Mouse (Mus musculus): ENCODE measurements around the gene Tbc1d10a. TPM values are rescaled to one million over a fixed set of nuclear protein-coding genes. Genes with fewer than 3 reads are reported as not detected.

Tbc1d10a gene
- 32.3 and 34.2 TPM in 2 replicates for polyA plus RNA-seq (2015; fragmentation: Nextera tagmentation; extraction: Ambion mirVana)

DNA sequence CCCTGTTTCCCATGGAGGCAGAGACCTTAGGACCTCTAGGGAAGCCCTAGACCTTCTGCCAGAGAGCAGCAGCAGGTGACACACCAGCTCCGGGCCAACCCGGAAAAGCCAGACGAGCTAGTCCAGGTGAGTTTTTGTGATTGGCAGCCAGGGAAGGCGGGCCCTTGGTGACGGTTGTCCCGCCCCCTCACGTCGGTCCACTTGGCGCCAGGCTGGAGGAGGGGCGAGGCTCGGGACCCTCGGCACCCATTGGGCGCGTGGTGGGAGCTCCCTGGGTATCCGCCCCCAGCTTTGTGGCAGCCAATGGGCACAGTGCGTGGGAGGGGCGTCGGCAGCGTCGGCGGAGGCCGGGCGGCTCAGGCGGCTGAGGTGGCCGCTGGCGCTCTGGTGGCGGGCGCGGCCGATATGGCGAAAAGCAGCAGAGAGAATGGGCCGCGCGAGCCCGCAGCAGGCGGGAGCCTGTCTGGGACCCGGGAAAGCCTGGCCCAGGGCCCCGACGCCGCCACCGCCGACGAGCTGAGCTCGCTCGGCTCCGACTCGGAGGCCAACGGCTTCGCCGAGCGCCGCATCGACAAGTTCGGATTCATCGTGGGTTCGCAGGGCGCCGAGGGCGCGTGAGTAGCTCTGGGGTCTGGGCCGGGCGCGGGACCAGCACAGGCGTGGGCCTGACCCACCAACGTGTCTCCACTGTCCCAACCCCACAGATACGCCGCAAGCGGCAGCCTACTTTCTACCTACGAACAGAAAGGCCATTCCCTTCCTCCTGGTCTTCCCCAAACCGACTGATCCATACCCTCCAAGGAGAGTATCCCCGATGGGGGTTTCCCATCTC, at the start of gene Tbc1d10a:
TSS of gene Tbc1d10a (plus strand) at position 304 of the 832 bp plus-strand sequence.
- under 1% methylated on average over 71 of the region's 71 CpGs for WGBS
- H3K27ac ChIP-seq, result peak within 1 kb of the TSS; percentile 32; the same call in 1 of the 2 replicates

DNA sequence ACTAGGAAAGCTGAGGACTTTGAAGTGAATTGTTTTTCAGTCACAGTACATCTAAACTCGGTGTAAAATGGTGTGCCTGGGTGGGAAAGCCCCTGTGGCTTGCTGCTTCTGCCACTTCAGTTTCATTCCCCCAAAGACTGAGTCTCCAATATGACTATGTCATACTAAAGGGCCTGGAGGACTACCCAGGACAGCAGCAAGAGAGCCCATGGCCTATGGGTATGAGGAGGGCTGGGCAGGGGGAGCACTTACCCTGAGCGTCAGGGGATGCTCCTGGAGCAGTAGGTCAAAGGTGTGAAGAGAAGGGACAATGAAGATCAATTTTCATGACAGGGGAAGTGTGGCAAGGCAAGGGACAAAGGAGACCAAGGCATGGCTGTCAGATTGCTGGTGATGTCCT, 47.6 kb upstream of the Tbc1d10a start:
- peaks cover 54% of the 10 kb centered on the region for H3K36me3 ChIP-seq
- no peak overlapping the region for H3K4me3 ChIP-seq
- no peaks in the 10 kb centered on the region for H3K9me3 ChIP-seq
- 68% methylated on average over 2 of the region's 2 CpGs for WGBS
- H3K9ac ChIP-seq, result no peak overlapping the region
- no peak for ATAC-seq (ENCODE audit: borderline replicate concordance, extremely low read depth, low FRiP score, low TSS enrichment)
- no peak overlapping the region for H3K27ac ChIP-seq
- no peak overlapping the region for H3K4me2 ChIP-seq
- no peaks in the 10 kb centered on the region for H3K27me3 ChIP-seq
- H3K4me1 ChIP-seq, result peaks cover 15% of the 10 kb centered on the region

More for the DNA sequence above, at the start of gene Tbc1d10a:
- H3K36me3 ChIP-seq, result peaks cover 9% of the 10 kb centered on the region
- H3K9ac ChIP-seq, result peak within 1 kb of the TSS; percentile 83
- H3K4me2 ChIP-seq, result peak within 1 kb of the TSS; percentile 80
- H3K4me1 ChIP-seq, result peaks cover 15% of the 10 kb centered on the region
- peak within 1 kb of the TSS; percentile 67 for H3K4me3 ChIP-seq
- ATAC-seq (ENCODE audit: borderline replicate concordance, extremely low read depth, low FRiP score, low TSS enrichment), result peak; percentile 99
- no peaks in the 10 kb centered on the region for H3K9me3 ChIP-seq
- no peaks in the 10 kb centered on the region for H3K27me3 ChIP-seq

DNA sequence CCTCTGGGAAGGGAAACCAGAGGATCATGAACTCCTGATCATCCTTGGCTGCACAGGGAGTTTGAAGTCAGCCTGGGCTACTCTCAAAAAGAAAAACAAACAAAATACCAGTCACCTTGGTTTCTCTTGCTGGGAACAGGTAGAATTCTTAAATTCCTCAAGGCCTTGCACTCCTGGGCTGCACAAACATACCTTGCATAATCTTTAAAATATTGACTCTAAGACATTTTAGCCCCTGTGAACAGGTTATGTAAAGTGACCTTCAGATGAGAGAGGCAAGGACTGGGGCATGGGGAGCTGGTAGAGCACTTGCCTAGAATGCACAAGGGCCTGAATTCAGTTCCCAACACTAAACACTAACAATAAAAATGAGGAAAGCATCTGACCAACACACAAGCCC, 45.1 kb upstream of the Tbc1d10a start:
- no peak for ATAC-seq (ENCODE audit: borderline replicate concordance, extremely low read depth, low FRiP score, low TSS enrichment)
- peaks cover 58% of the 10 kb centered on the region for H3K36me3 ChIP-seq

GRCm38 (mm10) chr11:4142352-4142751, 44.2 kb upstream of the Tbc1d10a start:
- Histone ChIP-seq H3K9me3 (no peaks in the 10 kb centered on the region), H3K27me3 (no peaks in the 10 kb centered on the region), H3K9ac (no peak overlapping the region), H3K36me3 (peaks cover 58% of the 10 kb centered on the region), H3K4me1 (0 out of 2 replicates have a peak, but pooled peaks cover 6% of the 10 kb centered on the region), H3K27ac (peak overlapping the region; percentile 63), H3K4me3 (no peak overlapping the region), H3K4me2 (no peak overlapping the region)
- WGBS, result 85% methylated on average over 4 of the region's 4 CpGs
- ATAC-seq (ENCODE audit: borderline replicate concordance, extremely low read depth, low FRiP score, low TSS enrichment), result no peak

More for the DNA sequence above, 45.1 kb upstream of the Tbc1d10a start:
- H3K27me3 ChIP-seq, result no peaks in the 10 kb centered on the region
- no peak overlapping the region for H3K4me2 ChIP-seq
- no peak overlapping the region for H3K4me3 ChIP-seq
- H3K9me3 ChIP-seq, result no peaks in the 10 kb centered on the region
- H3K9ac ChIP-seq, result no peak overlapping the region
- H3K27ac ChIP-seq, result peak overlapping the region; percentile 63
- peaks cover 6% of the 10 kb centered on the region; the same call in 1 of the 2 replicates for H3K4me1 ChIP-seq

GRCm38 (mm10) chr11:4143281-4144062, 43.1 kb upstream of the Tbc1d10a start:
- no peak for ATAC-seq (ENCODE audit: borderline replicate concordance, extremely low read depth, low FRiP score, low TSS enrichment)
- Histone ChIP-seq H3K4me1 (0 out of 2 replicates have a peak, but pooled peaks cover 6% of the 10 kb centered on the region), H3K27ac (no peak overlapping the region), H3K4me2 (no peak overlapping the region), H3K36me3 (peaks cover 57% of the 10 kb centered on the region), H3K4me3 (no peak overlapping the region), H3K9me3 (no peaks in the 10 kb centered on the region), H3K27me3 (no peaks in the 10 kb centered on the region), H3K9ac (no peak overlapping the region)
- WGBS, result 86% methylated on average over 21 of the region's 21 CpGs

- Histone ChIP-seq H3K4me3 (no peak overlapping the region), H3K9me3 (no peaks in the 10 kb centered on the region), H3K4me1 (0 out of 2 replicates have a peak, but pooled peaks cover 6% of the 10 kb centered on the region), H3K27me3 (no peaks in the 10 kb centered on the region), H3K4me2 (no peak overlapping the region), H3K9ac (no peak overlapping the region), H3K36me3 (peaks cover 33% of the 10 kb centered on the region), H3K27ac (no peak overlapping the region; the same call in 1 of the 2 replicates)
- no peak for ATAC-seq (ENCODE audit: borderline replicate concordance, extremely low read depth, low FRiP score, low TSS enrichment)
- 75% methylated on average over 6 of the region's 6 CpGs for WGBS
These were observed 40.2 kb upstream of the Tbc1d10a start for GRCm38 (mm10) chr11:4146381-4146780.

GRCm38 (mm10) chr11:4147098-4147497, 39.5 kb upstream of the Tbc1d10a start:
- no peak for ATAC-seq (ENCODE audit: borderline replicate concordance, extremely low read depth, low FRiP score, low TSS enrichment)
- Histone ChIP-seq H3K4me2 (no peak overlapping the region), H3K9ac (no peak overlapping the region), H3K4me3 (no peak overlapping the region), H3K36me3 (peaks cover 26% of the 10 kb centered on the region), H3K4me1 (0 out of 2 replicates have a peak, but pooled peaks cover 4% of the 10 kb centered on the region), H3K9me3 (no peaks in the 10 kb centered on the region), H3K27ac (no peak overlapping the region), H3K27me3 (no peaks in the 10 kb centered on the region)
- WGBS, result 82% methylated on average over 10 of the region's 10 CpGs

GRCm38 (mm10) chr11:4148120-4148519, 38.5 kb upstream of the Tbc1d10a start:
- no peak overlapping the region for H3K4me3 ChIP-seq
- 86% methylated on average over 5 of the region's 5 CpGs for WGBS
- ATAC-seq (ENCODE audit: borderline replicate concordance, extremely low read depth, low FRiP score, low TSS enrichment), result no peak

DNA sequence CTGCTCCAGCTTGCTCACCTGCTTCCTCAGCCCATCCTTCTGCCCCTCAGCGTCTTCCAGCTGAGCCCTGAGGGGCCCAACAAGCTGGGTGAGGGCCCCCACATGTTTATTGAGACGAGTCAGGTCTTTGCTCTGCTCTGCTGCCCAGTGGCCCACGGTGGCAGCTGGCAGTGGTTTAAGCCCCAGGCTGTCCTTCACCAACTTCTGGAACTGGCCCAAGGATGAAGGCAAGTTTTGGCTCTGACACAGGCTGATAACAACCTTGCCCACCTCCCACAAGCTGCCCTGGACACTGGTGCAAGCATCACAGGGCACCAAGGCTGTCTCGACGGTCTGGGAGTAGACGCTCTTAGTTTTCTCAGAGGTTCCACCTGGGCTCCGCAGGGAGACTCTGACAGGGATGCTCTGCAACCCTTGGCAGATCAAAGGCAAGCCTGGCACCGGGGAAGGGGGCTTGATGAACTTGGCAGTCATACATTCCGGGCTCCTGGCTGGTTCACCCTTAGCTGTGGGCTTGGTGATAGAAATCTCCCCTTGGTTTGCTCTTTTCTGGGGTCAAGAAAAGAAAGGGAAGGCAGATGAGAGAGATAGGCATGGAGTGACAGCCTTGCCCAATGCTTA, 37.9 kb upstream of the Tbc1d10a start:
- WGBS, result 80% methylated on average over 9 of the region's 9 CpGs
- no peaks in the 10 kb centered on the region for H3K27me3 ChIP-seq
- no peak for ATAC-seq (ENCODE audit: borderline replicate concordance, extremely low read depth, low FRiP score, low TSS enrichment)

More at GRCm38 (mm10) chr11:4148120-4148519, 38.5 kb upstream of the Tbc1d10a start:
- Histone ChIP-seq H3K9ac (no peak overlapping the region), H3K9me3 (no peaks in the 10 kb centered on the region), H3K4me2 (no peak overlapping the region), H3K27ac (no peak overlapping the region), H3K4me1 (no peaks in the 10 kb centered on the region), H3K36me3 (peaks cover 16% of the 10 kb centered on the region; the same call in 1 of the 2 replicates), H3K27me3 (no peaks in the 10 kb centered on the region)

GRCm38 (mm10) chr11:4149886-4150285, 36.7 kb upstream of the Tbc1d10a start:
- Histone ChIP-seq H3K27me3 (no peaks in the 10 kb centered on the region), H3K4me1 (no peaks in the 10 kb centered on the region), H3K4me3 (no peak overlapping the region), H3K9me3 (no peaks in the 10 kb centered on the region), H3K27ac (no peak overlapping the region), H3K36me3 (peaks cover 3% of the 10 kb centered on the region; the same call in 1 of the 2 replicates), H3K9ac (no peak overlapping the region), H3K4me2 (no peak overlapping the region)
- WGBS, result 98% methylated on average over 6 of the region's 6 CpGs
- no peak for ATAC-seq (ENCODE audit: borderline replicate concordance, extremely low read depth, low FRiP score, low TSS enrichment)

More for the DNA sequence above, 37.9 kb upstream of the Tbc1d10a start:
- no peaks in the 10 kb centered on the region for H3K4me1 ChIP-seq
- no peak overlapping the region for H3K27ac ChIP-seq
- H3K36me3 ChIP-seq, result peaks cover 10% of the 10 kb centered on the region; the same call in 1 of the 2 replicates
- no peak overlapping the region for H3K9ac ChIP-seq
- H3K4me3 ChIP-seq, result no peak overlapping the region
- no peak overlapping the region for H3K4me2 ChIP-seq
- H3K9me3 ChIP-seq, result no peaks in the 10 kb centered on the region

- H3K36me3 ChIP-seq, result no peaks in the 10 kb centered on the region
- no peaks in the 10 kb centered on the region for H3K27me3 ChIP-seq
- 88% methylated on average over 7 of the region's 7 CpGs for WGBS
- no peak overlapping the region for H3K9ac ChIP-seq
- no peak overlapping the region for H3K4me2 ChIP-seq
- no peak for ATAC-seq (ENCODE audit: borderline replicate concordance, extremely low read depth, low FRiP score, low TSS enrichment)
- H3K9me3 ChIP-seq, result no peaks in the 10 kb centered on the region
- 0 out of 2 replicates have a peak, but pooled peaks cover under 1% of the 10 kb centered on the region for H3K4me1 ChIP-seq
- H3K27ac ChIP-seq, result no peak overlapping the region
- no peak overlapping the region for H3K4me3 ChIP-seq
These were observed 32.9 kb upstream of the Tbc1d10a start for GRCm38 (mm10) chr11:4153694-4154093.
